Mouse (Mus musculus) MEL (cell line): ENCODE data around the gene Pgls. TPM values are rescaled to one million over a fixed set of nuclear protein-coding genes. Genes with fewer than 3 reads are reported as not detected.

Experiments
- DNase-seq: peaks from one replicate; pipeline ENCODE4 v3.0.0; 2011; ENCODE audit warnings: low read depth, low spot score
- H3K27ac ChIP-seq: 2 replicates; pipeline ENCODE4 v1.5.1; 2012; ENCODE audit warnings: low read depth, mild to moderate bottlenecking, control low read depth, low read length, moderate library complexity; ENCODE audit not compliant: control insufficient read depth
- H3K27me3 ChIP-seq, 2 experiments: fragments of 150-350 bp in 1 of 2; sonication (generic) in 1 of 2; 2 replicates each; pipeline ENCODE4 v1.6.1; 2012; ENCODE audit warnings: low read length in 2 of 2, mild to moderate bottlenecking in 2 of 2, improper control_type of control experiment in 1 of 2, moderate library complexity in 1 of 2; ENCODE audit not compliant: insufficient read depth in 2 of 2, control insufficient read depth in 1 of 2
- H3K36me3 ChIP-seq, 2 experiments: 2 replicates each; pipeline ENCODE4 v1.6.1; 2012 to 2014; ENCODE audit warnings: low read length in 2 of 2, improper control_type of control experiment in 1 of 2, inconsistent platforms in 1 of 2, mild to moderate bottlenecking in 1 of 2; ENCODE audit not compliant: insufficient read depth in 2 of 2, control insufficient read depth in 1 of 2
- H3K4me1 ChIP-seq, 2 experiments: fragments of 150-350 bp in 1 of 2; sonication (generic) in 1 of 2; 2 replicates each; pipeline ENCODE4 v1.6.1; 2012; ENCODE audit warnings: low read length in 2 of 2, improper control_type of control experiment in 1 of 2, mild to moderate bottlenecking in 1 of 2; ENCODE audit not compliant: insufficient read depth in 2 of 2, control insufficient read depth in 1 of 2
- H3K4me3 ChIP-seq, 2 experiments: fragments of 150-350 bp in 1 of 2; sonication (generic) in 1 of 2; 2 replicates each; pipeline ENCODE4 v1.5.1; 2012; ENCODE audit warnings: low read depth in 2 of 2, low read length in 2 of 2, mild to moderate bottlenecking in 2 of 2, moderate library complexity in 2 of 2, control low read depth in 1 of 2, improper control_type of control experiment in 1 of 2; ENCODE audit not compliant: control insufficient read depth in 1 of 2, insufficient read depth in 1 of 2
- H3K79me2 ChIP-seq: 2 replicates; pipeline ENCODE4 v1.6.1; 2012; ENCODE audit warnings: mild to moderate bottlenecking, low read length, moderate library complexity; ENCODE audit not compliant: control insufficient read depth, poor library complexity, insufficient read depth
- H3K9ac ChIP-seq: 2 replicates; pipeline ENCODE4 v1.6.1; 2012; ENCODE audit warnings: low read depth, mild to moderate bottlenecking, control low read depth, low read length, moderate library complexity; ENCODE audit not compliant: control insufficient read depth, poor library complexity, severe bottlenecking
- H3K9me3 ChIP-seq: fragments of 150-350 bp; sonication (generic); replicated peaks from 2 replicates; pipeline ENCODE4 v1.6.1; 2012; ENCODE audit warnings: mild to moderate bottlenecking, low read length, improper control_type of control experiment, moderate library complexity; ENCODE audit not compliant: insufficient read depth
- CHD2 ChIP-seq: IDR thresholded peaks from 2 replicates; pipeline ENCODE4 v1.6.1; 2011; ENCODE audit warnings: low read length, improper control_type of control experiment
- CTCF ChIP-seq, 3 experiments: IDR thresholded peaks in 2 of 3; conservative IDR thresholded peaks in 1 of 3; 2 replicates each; pipeline ENCODE4 v1.5.1; 2011 to 2012; ENCODE audit warnings: low read length in 3 of 3, low read depth in 2 of 3, mild to moderate bottlenecking in 2 of 3, improper control_type of control experiment in 1 of 3, inconsistent platforms in 1 of 3, mixed read lengths in 1 of 3, moderate library complexity in 1 of 3; ENCODE audit not compliant: control insufficient read depth in 1 of 3, insufficient read depth in 1 of 3, poor library complexity in 1 of 3, severe bottlenecking in 1 of 3
- E2F4 ChIP-seq: IDR thresholded peaks from 2 replicates; pipeline ENCODE4 v1.6.1; 2011; ENCODE audit warnings: low read depth, low read length, improper control_type of control experiment, borderline replicate concordance
- ELF1 ChIP-seq: IDR thresholded peaks from 2 replicates; pipeline ENCODE4 v1.6.1; 2014; ENCODE audit warnings: low read depth, mild to moderate bottlenecking, inconsistent platforms, low read length, improper control_type of control experiment, moderate library complexity
- GATA1 ChIP-seq: IDR thresholded peaks from 2 replicates; pipeline ENCODE4 v1.6.1; 2011; ENCODE audit warnings: low read depth, low read length, improper control_type of control experiment
- KAT2A ChIP-seq: conservative IDR thresholded peaks from 2 replicates; pipeline ENCODE4 v1.6.1; 2012; ENCODE audit warnings: low read depth, low read length, improper control_type of control experiment, inconsistent platforms
- MAFK ChIP-seq: IDR thresholded peaks from 2 replicates; pipeline ENCODE4 v1.6.1; 2011; ENCODE audit warnings: low read depth, mild to moderate bottlenecking, low read length, improper control_type of control experiment, borderline replicate concordance
- MAX ChIP-seq: IDR thresholded peaks from 2 replicates; pipeline ENCODE4 v1.6.1; 2011; ENCODE audit warnings: low read length, improper control_type of control experiment
- MEF2A ChIP-seq: IDR thresholded peaks from 2 replicates; pipeline ENCODE4 v1.6.1; 2014; ENCODE audit warnings: low read depth, mild to moderate bottlenecking, inconsistent platforms, low read length, improper control_type of control experiment; ENCODE audit not compliant: poor library complexity, insufficient replicate concordance, severe bottlenecking; ENCODE audit errors: extremely low read depth
- MXI1 ChIP-seq: IDR thresholded peaks from 2 replicates; pipeline ENCODE4 v1.6.1; 2011; ENCODE audit warnings: mild to moderate bottlenecking, low read depth, low read length, improper control_type of control experiment
- MYB ChIP-seq: IDR thresholded peaks from 2 replicates; pipeline ENCODE4 v1.6.1; 2011; ENCODE audit warnings: mild to moderate bottlenecking, low read depth, low read length, improper control_type of control experiment
- MYC ChIP-seq: IDR thresholded peaks from 2 replicates; pipeline ENCODE4 v1.6.1; 2011; ENCODE audit warnings: low read depth, mild to moderate bottlenecking, low read length, improper control_type of control experiment, moderate library complexity
- NELFE ChIP-seq: IDR thresholded peaks from 2 replicates; pipeline ENCODE4 v1.6.1; 2011; ENCODE audit warnings: low read depth, low read length, improper control_type of control experiment
- NRF1 ChIP-seq: IDR thresholded peaks from 2 replicates; pipeline ENCODE4 v1.6.1; 2014; ENCODE audit warnings: low read depth, mild to moderate bottlenecking, inconsistent platforms, low read length, improper control_type of control experiment, moderate library complexity; ENCODE audit not compliant: poor library complexity, insufficient read depth, severe bottlenecking
- RAD21 ChIP-seq: IDR thresholded peaks from 2 replicates; pipeline ENCODE4 v1.6.1; 2011; ENCODE audit warnings: mild to moderate bottlenecking, low read depth, low read length, improper control_type of control experiment
- RCOR1 ChIP-seq: IDR thresholded peaks from 2 replicates; pipeline ENCODE4 v1.6.1; 2012; ENCODE audit warnings: low read depth, mild to moderate bottlenecking, inconsistent platforms, low read length, improper control_type of control experiment
- SMC3 ChIP-seq: IDR thresholded peaks from 2 replicates; pipeline ENCODE4 v1.6.1; 2011; ENCODE audit warnings: low read depth, low read length, improper control_type of control experiment
- TBP ChIP-seq: IDR thresholded peaks from 2 replicates; pipeline ENCODE4 v1.8.0; 2011; ENCODE audit warnings: low read depth, low read length, improper control_type of control experiment
- UBTF ChIP-seq: IDR thresholded peaks from 2 replicates; pipeline ENCODE4 v1.6.1; 2012; ENCODE audit warnings: low read depth, mild to moderate bottlenecking, inconsistent platforms, low read length, improper control_type of control experiment, moderate library complexity, borderline replicate concordance; ENCODE audit not compliant: insufficient read depth
- ZKSCAN1 ChIP-seq: IDR thresholded peaks from 2 replicates; pipeline ENCODE4 v1.6.1; 2012; ENCODE audit warnings: low read depth, mild to moderate bottlenecking, inconsistent platforms, low read length, improper control_type of control experiment, moderate library complexity
- ZNF384 ChIP-seq: IDR thresholded peaks from 2 replicates; pipeline ENCODE4 v1.6.1; 2012; ENCODE audit warnings: low read depth, mild to moderate bottlenecking, inconsistent platforms, low read length, improper control_type of control experiment
- polyA plus RNA-seq, 2 experiments: library from polyadenylated mRNA; stranded (reverse) in 1 of 2; unstranded in 1 of 2; fragments of >175 nt in 1 of 2; fragments of >200 nt in 1 of 2; gene quantifications; 2 replicates each; pipeline versions ENCODE4 v1.2.1 to v1.2.4; 2012; ENCODE audit warnings: low replicate concordance in 2 of 2, low read depth in 1 of 2; ENCODE audit not compliant: insufficient read length in 2 of 2, insufficient read depth in 1 of 2, missing spikeins in 1 of 2
- total RNA-seq: library from RNA; depleted of rRNA; stranded (reverse); fragments of 300-350 nt; gene quantifications from 2 replicates; pipeline ENCODE4 v1.2.3, GENCODE M21; 2012

Pgls gene
- total and polyA plus RNA-seq, 3 experiments, result 225 to 257 TPM; not detected in 1

DNA sequence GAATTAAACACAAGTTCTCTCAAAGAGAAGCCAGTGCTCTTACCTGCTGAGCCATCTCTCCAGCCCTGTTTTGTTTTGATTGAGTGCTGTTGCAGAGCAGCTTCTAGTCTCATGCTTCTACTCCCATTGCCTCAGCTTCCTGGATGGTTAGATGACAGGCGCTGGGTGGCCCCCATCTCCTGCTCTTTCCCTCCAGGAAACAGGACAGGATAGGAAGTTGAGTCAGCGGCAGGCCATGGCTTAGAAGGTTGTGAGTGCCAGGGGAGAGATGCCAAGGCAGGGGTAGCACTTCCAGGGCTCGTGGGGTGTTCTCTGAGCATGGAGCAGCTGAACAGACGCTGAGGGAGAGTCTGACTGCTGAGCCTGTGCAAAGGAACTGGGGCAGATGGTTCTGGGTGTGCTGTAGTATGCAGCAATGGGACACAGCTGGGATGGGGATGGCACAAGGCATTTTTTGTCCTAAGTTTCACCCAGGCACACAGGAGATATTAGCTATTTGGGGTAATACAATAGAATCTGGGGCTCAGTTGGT, 14.1 kb upstream of the Pgls start:
- no peak overlapping the region for H3K4me3 ChIP-seq
- H3K4me1 ChIP-seq, result 0 out of 4 replicates have a peak, but pooled peaks cover 0 to 4% of the 10 kb centered on the region in 2 experiments
- TF ChIP-seq MEF2A (no peak), MXI1 (no peak), KAT2A (no peak), MYB (no peak)
- no peaks in the 10 kb centered on the region for H3K36me3 ChIP-seq
- H3K79me2 ChIP-seq, result no peaks in the 10 kb centered on the region
- no peaks in the 10 kb centered on the region; a peak in 2 of 4 replicates for H3K27me3 ChIP-seq
- no peak overlapping the region for H3K27ac ChIP-seq
- no peak overlapping the region for H3K9ac ChIP-seq
- no peaks in the 10 kb centered on the region for H3K9me3 ChIP-seq
- no peak for DNase-seq

DNA sequence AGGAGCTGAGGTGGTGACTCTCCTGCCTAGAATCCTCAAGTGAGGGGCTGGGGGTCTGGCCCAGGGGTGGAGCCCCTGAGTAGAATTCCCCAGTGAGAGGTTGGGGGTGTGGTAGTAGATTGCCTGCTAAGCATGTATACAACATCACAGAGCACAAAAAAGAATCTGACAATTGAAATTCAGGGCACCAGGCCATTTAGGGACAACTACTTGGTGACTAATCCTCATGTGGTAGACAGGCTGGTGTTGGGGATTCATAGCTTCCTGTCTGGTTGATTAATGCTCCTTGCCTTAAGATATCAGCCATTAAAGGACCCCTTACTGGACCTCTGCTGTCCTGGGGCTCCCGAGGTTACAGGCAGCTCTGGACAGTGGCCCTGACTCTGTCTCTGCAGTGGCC, 13.0 kb upstream of the Pgls start:
- Histone ChIP-seq H3K9me3 (no peaks in the 10 kb centered on the region), H3K79me2 (no peaks in the 10 kb centered on the region), H3K9ac (no peak overlapping the region), H3K4me3 (no peak overlapping the region), H3K27ac (no peak overlapping the region), H3K27me3 (no peaks in the 10 kb centered on the region; a peak in 1 of 4 replicates), H3K36me3 (no peaks in the 10 kb centered on the region), H3K4me1 (0 out of 4 replicates have a peak, but pooled peaks cover 0 to 4% of the 10 kb centered on the region in 2 experiments)
- DNase-seq, result no peak
- TF ChIP-seq GATA1 (no peak), KAT2A (no peak), NRF1 (no peak), MAX (no peak)

DNA sequence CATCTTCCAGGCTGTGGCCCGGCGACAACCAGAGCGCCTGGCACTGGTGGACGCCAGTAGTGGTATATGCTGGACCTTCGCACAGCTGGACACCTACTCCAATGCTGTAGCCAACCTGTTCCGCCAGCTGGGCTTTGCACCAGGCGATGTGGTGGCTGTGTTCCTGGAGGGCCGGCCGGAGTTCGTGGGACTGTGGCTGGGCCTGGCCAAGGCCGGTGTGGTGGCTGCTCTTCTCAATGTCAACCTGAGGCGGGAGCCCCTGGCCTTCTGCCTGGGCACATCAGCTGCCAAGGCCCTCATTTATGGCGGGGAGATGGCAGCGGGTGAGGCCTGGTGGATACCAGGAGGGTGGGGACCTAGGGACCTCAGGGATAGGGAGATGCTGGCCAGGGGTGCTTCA, 12.5 kb upstream of the Pgls start:
- H3K36me3 ChIP-seq, result no peaks in the 10 kb centered on the region
- no peaks in the 10 kb centered on the region for H3K79me2 ChIP-seq
- no peak for DNase-seq
- 0 out of 4 replicates have a peak, but pooled peaks cover 0 to 4% of the 10 kb centered on the region in 2 experiments for H3K4me1 ChIP-seq
- no peaks in the 10 kb centered on the region for H3K9me3 ChIP-seq
- no peak overlapping the region for H3K27ac ChIP-seq
- H3K4me3 ChIP-seq, result no peak overlapping the region
- H3K9ac ChIP-seq, result no peak overlapping the region
- no peaks in the 10 kb centered on the region for H3K27me3 ChIP-seq
- TF ChIP-seq ELF1, result no peak
- TF ChIP-seq ZNF384, result no peak
- TF ChIP-seq CHD2, result no peak
- TF ChIP-seq MYC, result no peak
- no peak for TF ChIP-seq E2F4
- no peak for TF ChIP-seq MAX
- TF ChIP-seq GATA1, result no peak
- no peak for TF ChIP-seq KAT2A
- no peak for TF ChIP-seq NELFE
- TF ChIP-seq MEF2A, result no peak
- no peak for TF ChIP-seq ZKSCAN1
- no peak for TF ChIP-seq MAFK
- no peak for TF ChIP-seq CTCF (IDR thresholded peaks at IDR 0.05 in 2 of 3, conservative IDR thresholded peaks at IDR 0.05 in 1 of 3; ENCODE audit: control insufficient read depth in 1 of 3, insufficient read depth in 1 of 3, low read depth in 2 of 3, low read length in 3 of 3, poor library complexity in 1 of 3, severe bottlenecking in 1 of 3)
- no peak for TF ChIP-seq SMC3
- TF ChIP-seq TBP, result no peak
- no peak for TF ChIP-seq RAD21
- TF ChIP-seq UBTF, result no peak
- TF ChIP-seq NRF1, result no peak
- TF ChIP-seq RCOR1, result no peak
- no peak for TF ChIP-seq MXI1
- TF ChIP-seq, all 39 proteins: peak for 0
